Mouse (Mus musculus) cerebellum, postnatal 36 days (tissue): ENCODE measurements around the gene Sergef.

Experiments
- DNase-seq, 2 experiments: peaks; one replicate each; pipeline ENCODE4 v3.0.0; 2021 to 2022; ENCODE audit warnings: mixed read lengths in 2 of 2

Gene Sergef

DNA sequence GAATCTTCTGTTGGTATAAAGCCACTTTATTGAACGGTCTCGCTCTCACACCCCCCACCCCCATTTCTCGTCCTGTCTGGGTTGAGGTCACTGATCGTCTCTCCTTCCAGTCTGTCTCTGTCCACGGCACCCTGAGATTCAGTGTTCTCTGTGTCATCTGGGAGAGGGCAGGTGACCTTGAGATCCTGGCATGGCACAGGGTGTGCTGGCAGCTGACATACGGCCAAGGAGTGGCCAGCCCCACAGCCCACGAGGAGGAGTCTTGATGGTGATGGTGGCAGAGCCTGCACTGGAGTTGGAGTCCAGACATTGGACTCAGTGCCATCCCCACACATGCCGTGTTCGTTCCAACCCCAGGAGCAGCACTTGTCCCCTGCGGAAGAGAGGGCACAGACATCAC, 196.4 kb downstream of the Sergef start:
- no peak for DNase-seq

DNA sequence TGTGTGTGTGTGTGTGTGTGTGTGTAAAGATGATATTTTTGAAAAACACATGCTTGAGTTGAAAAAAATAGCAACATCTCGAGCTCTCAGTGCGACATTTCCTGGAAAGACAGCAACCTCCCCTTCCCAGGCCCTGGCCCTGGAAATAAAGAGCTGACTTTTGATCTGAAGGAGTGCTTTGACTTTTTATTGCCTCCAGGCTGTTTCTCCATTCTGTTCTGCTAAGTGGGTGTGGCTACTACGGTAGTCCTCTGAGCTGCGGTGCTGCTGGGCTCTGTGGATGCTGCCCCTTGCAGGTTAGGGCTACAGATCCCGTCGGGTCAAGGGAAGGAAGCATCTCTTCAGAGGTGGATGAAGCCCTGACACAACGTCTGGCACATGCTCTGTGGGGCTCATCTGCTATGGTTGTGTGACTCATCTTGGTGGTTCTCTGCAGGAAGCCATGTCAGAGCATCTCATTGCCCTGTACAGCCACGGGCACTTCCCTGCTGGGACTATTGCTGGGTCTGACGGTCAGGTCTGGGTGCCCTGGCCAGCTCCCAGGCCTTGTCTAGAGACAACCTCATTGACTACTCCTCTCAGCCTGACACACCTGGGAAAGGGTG, 201.0 kb downstream of the Sergef start:
- peak in 1 of 2 experiments; percentile 45 for DNase-seq

DNA sequence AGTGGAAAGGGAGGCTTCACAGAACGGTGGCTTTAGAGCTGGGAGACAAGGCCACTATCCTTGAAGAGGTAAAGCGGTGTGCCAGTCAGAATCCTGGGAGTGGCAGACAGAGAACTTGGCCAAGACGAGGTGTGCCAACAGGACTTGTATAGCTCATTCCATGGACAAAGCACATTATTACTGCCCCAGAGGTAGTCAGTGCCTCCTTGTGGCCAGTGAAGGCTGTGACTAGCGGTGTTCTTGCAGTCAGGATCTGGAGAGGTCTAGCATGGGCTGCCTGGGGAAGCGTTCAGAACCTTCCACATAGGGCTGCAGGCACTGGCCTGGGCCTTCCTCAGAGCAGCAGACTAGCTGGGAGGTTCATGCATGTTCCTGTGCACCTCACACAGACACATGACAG, 203.8 kb downstream of the Sergef start:
- DNase-seq = no peak

DNA sequence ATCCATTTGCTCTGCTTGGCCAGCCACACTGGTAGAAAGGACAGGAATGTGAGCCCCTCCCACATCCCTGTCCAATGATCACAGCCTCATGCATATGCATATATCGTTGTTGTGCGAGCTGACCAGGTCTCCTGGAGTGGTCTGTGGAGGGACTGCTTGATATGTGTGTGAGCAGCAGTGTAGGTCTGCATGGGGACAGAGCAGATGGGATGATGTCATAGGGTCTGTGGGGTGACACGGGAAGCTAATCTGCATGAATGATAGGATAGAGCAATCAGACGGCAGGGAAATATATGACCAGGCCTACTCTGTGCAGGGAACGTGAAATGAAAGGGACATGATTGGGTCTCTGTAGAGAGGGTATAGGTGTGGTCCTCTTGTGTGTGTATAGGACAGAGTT, 205.7 kb downstream of the Sergef start:
- peak in 1 of 2 experiments; percentile 39 for DNase-seq

DNA sequence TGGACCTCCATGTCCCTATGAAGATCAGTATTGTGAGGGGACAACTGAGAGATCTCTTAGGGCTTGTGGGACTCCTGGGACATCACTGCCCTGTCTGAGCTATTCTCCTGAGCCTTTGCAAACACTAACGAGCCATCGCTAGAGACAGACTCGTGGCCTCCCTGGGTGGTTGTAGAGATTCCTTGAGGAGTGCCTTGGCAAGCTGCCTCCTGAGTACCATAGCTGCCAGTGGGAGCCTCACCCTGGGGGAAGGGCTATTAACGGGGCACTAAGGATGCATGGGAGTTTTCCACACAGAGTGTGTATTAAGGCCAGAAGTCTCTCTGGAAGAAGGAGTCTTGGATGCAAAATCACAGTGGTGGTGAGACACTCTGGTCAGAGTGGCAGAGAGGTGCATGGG, 214.6 kb downstream of the Sergef start:
- DNase-seq = peak; percentile 45 to 47

DNA sequence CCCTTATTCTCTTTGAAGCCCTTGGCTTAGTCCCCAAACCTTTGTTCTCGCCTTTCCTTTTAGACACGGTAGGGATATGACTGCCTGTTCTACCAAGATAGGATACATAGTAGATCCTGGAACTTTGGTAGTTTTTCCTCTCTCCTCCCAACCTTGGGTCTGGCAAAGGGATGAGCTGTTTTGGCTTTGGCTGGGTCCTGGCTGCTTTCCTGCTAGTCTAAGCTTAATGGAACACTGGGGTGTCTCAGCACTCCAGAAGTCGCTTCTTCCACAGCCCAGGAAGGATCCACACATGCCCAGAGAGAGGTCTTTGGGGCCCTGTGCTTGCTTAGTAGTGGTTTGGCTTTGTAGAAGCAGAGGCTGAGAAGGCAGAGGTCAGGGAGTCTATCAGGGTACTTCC, 215.7 kb downstream of the Sergef start:
- DNase-seq = peak; percentile 63 to 67

DNA sequence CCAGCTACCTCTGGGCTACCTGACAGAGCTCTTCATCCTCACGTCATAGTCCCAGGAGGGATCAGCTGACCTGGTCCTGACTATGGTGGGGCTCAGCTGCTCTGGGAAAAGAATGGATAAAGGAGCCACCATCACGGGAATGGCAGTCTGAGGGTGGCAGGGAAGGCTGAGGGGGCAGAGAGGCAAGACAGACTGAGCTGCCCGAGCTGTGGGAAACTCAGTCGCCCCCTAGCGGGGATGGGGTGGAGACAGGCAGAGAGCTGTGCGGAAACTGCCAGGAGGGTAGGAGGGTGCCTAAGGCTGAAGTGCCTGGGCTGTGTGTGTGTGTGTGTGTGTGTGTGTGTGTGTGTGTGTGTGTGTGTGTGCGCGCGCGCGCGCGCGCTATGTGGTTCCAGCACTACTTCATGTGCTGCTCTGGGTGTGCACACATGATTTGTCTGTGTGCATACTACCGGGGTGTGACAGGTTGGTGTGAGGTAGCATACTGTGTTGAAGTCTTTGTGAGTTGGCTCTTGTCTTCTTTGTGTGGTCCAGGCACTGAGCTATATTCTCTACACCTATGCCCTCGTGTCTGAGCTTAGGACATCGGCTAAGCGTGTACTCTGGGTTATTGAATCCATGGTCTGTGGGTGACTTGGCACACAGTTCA, 216.7 kb downstream of the Sergef start:
- DNase-seq = peak; percentile 83 to 87

DNA sequence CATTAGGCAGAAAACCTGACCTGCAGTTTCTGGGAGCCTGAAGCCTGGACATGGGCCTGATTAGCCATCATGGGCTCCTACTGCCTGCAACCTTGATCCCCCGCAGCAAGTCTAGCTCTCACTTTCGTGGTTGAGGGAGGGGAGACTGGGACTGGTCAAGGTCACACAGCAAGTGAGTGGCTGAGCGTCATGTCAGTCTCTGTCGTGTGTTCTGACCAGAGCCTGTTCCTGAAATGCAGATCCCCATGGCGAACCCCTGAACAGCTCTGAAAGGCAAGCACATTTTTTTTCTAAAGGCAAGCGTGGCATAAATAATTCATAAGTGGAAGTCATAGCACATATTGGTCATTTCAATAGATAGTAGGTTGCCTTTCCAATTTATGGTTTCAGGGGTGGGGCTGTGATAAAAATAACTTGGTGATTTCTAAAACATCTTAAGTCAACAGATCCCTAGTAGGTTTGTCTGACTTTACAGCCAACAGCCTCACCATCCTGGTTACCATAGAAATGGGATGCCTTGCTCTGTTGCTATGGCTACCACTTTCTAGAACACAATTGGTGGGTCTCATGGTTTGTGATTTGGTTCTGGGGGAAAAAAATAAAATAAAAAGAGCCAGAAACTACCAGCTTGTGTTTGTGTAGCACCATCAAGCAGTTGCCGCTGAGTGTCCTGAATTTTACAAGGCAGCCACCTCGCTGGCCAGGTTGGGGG, 217.4 kb downstream of the Sergef start:
- DNase-seq = no peak

DNA sequence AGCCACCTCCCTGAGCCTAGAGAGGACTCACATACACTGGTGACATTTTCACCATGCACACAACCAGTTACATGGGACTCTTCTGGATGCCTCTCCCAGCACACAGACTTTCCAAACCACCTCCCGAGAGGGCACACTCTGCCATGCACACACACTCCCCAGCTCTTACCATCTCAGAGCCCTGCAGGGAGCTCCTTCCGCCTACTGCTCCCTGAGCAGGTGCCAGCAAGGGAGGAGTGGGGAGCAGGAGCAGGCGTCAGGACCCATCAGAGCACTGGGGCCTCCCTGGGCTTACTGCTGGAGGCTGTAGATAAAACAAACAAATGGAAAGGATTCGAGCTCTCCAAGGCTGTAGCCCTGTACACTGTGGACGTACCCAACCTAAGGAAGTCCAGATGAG, 218.1 kb downstream of the Sergef start:
- DNase-seq = peak; percentile 55

DNA sequence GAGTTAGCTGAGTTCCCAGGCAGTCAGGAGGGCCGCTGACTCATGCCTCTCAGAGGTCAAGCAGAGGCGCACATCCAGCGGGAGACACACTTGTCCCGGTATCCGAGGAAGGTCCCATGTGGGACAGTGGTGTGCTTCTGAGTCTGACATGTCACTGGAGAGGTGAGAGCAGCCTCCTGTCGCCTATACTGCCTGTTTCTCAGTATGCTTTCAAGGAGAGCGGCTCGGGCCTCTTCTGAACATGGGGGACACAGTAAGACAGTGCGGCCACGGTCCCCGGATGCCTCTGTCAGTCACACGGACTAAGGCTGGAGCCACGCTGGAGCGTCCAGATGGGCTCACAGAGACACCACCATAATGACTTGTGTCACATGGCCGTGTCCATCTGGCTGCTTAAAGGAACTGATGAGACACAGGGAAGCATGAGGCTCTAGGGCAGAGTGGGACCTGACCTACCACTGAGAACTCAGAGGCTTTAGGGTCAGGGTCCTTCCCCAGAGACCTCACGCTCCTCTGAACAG, 221.4 kb downstream of the Sergef start:
- peak in 1 of 2 experiments; percentile 65 for DNase-seq

DNA sequence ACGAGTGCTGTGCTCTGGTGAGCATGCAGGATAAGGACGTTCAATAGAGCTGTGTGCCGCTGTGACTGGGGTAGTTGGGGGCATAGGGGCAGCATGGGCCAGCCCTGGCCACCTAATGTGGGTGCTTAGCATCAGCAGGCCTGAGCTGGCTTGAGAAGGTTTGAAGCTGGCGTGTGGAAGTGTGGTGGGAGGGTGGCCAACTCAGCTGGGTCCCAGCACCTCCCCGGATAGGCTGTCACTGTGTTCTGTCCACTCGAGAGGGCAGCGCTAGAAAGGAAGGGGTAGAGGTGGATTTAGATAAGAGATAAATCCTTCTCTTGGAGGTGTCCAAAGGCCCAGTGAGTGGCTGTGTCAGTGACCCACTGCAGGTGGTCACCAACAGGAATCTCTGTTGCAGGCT, 222.1 kb downstream of the Sergef start:
- peak in 1 of 2 experiments; percentile 56 for DNase-seq

DNA sequence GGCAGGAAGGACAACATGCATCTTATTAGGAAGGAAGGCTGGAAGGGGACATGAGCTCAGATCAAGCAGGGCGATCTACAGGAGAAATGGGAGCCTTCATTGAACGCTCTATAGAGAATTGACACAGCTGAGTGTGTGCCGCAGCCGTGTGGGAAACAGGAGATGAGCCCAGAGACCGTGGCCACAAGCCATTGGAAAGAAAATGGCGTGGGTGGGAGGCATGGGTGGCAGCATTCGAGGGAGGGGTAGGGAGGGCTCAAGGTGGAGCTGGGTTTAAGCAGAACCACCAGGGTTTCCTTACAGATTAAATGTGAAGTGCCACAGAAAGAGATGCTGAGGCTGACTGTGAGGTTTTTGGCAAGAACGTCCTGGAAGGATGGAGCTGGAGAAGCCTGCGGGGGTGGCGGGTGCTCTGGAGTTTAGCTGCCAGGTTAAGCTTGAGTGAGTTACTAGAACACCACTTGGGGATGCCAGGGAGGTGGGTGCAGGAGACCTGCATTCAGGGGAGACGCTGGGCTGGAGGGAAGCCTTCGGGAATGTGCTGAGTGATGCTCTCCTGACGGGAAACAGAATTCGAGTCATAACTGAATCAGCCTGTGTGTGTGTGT, 223.7 kb downstream of the Sergef start:
- peak in 1 of 2 experiments; percentile 57 for DNase-seq

DNA sequence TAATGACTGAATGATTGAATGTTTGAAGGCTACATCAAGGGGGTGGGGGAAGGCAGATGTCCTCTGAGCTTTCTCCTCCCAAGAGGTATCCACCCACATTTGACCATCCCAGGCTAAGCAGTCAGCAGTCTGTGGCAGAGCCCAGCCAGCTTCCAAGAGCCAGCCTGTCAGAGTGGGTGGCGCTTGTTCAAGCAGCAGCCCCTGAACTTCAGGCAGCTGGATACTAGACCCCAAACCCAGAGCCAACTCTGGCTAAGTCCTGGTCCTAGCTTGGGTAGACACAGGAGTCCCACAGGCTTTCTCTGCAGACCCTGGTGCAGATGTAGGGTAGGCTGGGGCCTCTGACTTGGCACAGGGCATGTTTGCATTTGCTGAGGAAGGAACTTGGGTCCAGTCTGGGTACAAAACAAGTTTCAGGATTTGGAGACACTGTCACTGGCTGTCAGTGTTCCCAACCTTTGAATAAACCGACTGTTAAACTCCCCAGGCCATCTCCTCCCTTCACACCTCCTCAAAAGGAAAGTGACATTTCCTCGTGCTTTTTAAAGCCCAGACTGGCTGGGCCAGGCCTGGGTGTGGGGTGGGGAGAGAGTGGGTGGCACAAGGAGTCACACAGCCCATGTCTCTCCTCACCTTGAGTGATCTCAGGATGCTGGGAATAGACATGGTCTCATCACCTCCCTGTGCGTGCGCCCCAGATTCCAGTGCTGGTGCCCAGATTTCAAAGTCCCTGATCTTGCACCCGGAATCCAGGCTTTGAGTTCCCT, 225.5 kb downstream of the Sergef start:
- DNase-seq = no peak

DNA sequence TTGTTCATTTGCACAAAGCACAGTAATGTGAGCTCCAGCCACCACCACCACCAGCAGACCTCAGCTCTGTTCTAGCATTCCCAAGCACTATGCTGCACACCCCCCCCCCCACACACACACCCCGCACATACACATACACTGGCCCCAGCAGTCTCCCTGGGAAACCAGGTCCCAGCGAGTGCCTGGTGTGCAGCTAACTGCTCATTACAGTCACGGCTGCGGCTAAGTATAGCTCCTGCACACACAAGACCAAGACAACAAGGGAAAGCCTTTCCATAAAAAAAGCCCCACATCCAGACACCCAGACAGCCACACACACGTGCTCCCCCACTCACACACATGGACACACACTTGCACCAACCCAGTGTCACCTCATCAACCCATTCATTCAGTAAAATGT, 226.8 kb downstream of the Sergef start:
- no peak for DNase-seq

DNA sequence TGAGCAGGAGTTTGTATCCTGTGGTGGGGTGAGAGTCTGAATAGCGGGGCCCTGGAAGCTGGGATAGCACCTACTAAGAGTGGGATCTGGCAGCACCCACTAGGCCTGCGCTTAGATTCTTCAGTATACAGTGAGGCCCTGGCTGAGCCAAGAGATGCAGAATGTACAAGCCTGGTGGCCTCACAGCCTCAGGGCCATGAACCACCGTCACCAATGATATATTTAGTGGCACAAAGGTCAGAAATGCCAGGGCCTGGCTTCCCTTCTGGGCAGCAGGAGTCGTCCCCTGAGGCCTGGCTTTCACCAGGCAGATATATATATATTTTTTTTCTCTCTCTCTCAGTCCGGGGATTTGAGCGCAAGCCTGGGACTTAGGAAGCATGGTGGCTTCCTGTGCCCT, 228.9 kb downstream of the Sergef start:
- DNase-seq = no peak

DNA sequence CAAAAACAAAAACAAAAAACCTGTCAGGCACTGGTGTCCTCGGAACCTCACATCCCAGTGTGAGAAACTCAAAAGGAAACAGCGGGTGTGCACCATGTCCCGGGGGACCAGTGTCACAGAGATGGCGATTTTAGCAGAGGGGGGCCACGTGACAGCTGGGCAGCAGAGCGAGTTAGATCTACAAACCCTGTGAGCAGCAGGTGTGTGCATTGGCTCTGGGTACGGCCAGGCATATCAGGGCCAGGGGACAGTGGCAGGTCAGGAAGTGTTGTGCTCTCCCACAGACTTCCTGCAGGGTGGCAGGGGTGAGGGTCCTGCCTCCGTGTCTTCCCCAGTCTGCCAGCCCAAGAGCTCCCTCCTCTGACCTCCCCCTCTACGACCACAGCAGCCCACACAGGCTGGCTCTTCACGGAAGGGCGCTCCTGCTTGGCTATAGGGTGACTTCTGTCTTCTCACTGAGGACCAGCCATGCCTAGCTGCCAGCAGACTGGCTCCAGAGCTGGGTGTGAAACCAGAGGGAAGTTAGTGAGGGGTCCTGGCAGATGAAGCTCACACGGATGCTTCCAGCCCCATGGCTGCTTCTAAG, 230.3 kb downstream of the Sergef start:
- DNase-seq = no peak

DNA sequence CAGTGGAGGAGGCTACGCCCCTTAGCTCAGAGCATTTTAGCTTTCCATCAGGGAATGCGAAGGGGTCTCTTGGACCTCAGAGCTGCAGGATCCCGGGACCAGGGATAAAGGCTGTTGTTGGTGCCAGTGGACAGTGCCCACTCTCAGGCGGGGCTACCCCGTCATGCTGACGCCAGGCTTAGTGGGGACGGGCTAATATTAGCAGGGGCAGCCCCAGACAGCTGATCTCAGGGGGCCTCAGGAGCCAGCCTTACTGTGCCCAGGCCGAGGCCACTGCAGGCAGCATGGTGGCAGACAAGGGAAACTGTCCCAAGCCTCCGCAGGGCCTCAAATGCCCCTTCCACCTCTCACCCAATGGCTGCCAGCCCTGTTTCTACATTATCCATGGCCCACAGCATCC, 231.0 kb downstream of the Sergef start:
- no peak for DNase-seq

DNA sequence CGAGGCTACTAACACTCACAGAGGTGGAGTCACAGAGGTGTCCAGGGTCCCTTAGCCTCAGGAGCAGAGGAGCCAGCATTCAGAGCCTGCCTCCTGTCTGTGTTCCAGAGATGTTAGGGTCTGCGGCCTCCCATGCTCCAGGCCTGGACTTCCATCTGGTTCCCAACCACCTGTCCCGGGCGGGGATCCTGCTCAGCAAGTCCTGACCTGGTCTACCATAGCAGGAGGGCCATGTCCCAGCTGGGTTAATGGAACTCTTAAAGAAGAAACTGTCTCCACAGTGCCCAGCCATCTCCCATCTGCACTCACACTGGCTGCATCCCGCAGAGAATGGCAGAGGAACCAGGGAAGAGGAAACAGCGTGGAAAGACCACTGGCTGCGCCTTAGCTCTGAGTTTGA, 234.9 kb downstream of the Sergef start:
- peak in 1 of 2 experiments; percentile 50 for DNase-seq

DNA sequence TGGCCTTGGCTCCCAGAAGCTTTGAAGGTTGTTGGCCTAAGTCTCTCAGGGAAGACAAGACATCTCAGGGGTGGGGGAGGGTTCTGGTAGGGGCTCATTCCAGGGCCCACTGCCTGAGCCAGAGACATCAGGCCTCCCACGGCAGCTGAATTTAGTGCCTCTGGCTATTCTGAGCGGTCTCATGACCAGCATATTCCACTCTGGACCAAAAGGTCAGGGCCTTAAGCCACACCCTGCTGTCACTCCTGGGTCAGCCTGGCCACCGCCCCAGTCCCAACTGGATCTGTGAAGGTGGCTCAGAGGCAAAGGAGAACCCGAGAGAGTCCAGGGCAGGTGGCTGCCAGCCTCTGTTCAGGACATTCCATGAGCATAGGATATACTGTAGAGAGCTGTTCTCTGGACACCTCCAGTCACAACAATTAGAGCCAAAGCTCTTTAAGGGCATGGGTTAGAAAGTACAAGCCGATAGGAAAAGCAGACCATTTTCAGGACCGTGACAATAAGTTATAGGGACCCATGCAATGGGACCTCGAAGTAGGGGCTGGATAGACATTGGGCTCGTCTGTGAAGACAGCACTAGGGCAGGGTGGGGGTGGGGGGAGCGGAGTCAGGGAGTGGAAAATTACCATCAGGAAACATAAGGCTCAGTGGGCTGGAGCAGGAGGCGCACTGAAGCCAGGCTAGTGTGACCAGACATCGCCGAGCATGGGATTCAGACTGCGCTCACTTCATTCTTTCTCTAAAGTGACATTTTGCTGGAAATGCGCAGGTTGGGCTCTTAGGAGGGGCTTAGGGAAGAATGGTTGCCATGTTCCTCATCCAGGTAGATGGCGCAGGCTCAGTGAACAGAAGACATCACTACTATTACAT, 235.8 kb downstream of the Sergef start:
- peak; percentile 23 to 49 for DNase-seq

DNA sequence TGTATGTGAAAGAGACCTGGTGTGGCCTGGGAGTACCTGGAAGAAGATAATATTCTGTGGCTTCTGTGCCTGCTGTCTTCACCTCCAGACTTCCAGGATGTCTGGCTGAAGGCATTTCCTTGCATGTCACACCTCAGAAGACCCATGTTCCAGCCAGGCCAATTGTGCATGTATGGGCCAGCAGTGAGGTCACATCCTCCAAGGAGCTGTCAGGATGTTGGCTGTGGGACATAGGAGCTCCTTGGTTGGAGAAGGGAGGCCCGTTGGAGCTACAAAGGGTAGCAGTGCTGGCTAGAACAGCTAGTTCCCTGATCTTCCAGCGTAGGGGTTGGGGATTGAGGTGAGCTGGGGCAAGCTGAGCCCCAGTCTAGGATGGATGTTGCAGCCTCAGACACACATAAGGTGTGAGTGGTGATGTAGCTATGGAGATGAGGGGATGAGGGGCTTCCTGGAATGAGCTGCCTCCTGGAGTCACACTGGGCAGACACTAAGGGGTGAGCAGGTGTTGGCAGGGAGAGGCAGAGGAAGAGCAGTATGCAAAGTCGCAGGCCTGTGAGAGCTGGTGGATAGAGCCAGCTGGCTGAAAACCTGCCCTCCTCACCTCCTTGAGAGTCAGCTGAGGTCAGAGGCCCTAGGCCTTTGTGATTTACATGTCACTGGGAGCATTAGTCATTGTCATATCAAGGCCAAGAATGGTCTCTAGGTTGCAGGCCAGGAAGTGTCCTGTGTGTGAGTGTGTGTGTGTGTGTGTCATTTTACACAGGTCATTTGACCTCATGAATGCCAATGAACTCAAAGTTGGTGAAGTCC, 238.0 kb downstream of the Sergef start:
- DNase-seq = peak; percentile 35 to 42
